Mouse (Mus musculus) monocyte, adult 5-6 weeks (primary cell): ENCODE data around the gene Rhot1. TPM values are rescaled to one million over a fixed set of nuclear protein-coding genes. Genes with fewer than 3 reads are reported as not detected.

Experiments used
- ATAC-seq: fragments of 153-309, 156-312 bp; replicated peaks from 2 replicates; pipeline ENCODE4 v1.8.0; 2017; ENCODE audit warnings: mild to moderate bottlenecking; ENCODE audit not compliant: low TSS enrichment, insufficient number of reproducible peaks, severe bottlenecking, poor library complexity, low FRiP score
- total RNA-seq: library from RNA; stranded (forward); fragments of 200-1000, 200-491, 200-594 nt; gene quantifications from 3 replicates; pipeline ENCODE4 v1.2.3, GENCODE M21; 2017

Gene Rhot1
- total RNA-seq: 48.4 to 57.1 TPM (median 56.2 TPM) in 3 replicates

DNA sequence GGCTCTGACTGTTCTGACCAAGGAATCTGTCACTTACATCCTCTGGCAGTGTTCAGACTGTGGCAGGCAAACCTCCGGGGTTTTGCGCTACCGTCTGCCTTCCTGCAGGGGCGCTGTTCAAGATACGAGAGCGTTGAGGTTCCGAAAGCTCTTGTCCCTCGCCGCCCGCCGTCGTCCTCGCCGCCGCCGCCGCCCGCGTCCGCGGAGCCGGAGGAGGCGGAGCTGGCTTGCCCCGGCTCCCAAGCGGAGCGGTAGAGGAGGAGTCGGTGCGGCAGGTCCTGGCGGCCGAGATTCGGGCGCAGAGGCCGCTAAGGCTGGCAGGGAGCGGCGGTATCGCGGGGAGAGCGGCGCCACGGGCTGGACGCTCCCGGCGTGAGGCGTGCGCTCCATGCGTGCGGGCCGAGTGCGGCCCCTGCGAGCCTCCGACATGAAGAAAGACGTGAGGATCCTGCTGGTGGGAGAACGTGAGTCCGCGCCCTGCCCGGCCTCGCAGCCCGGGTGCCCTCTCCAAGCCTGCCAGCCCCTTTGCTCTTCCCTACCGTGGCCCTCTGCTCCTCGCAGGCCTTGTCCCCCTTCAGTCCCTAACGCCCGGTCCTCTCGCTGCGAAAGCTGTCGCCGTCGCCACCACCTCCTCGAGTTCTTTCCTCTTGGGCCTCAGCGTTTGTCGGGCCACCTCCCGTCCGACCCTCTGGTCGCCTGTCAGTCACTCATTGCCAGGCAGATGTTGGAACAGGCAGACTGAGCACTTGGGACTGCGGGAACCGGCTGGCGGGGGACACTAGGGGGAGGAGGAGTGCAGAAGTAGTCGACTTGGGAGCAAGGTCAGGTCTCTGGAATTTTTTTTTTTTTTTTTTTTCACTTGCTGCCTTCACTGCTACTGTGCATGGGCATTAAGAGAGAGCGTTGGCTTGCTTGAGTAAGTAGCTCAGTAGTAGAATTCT, at the start of gene Rhot1:
Gene Rhot1 (plus strand): TSS at position 160 of the 941 bp plus-strand sequence.
- peak; percentile 97 for ATAC-seq

DNA sequence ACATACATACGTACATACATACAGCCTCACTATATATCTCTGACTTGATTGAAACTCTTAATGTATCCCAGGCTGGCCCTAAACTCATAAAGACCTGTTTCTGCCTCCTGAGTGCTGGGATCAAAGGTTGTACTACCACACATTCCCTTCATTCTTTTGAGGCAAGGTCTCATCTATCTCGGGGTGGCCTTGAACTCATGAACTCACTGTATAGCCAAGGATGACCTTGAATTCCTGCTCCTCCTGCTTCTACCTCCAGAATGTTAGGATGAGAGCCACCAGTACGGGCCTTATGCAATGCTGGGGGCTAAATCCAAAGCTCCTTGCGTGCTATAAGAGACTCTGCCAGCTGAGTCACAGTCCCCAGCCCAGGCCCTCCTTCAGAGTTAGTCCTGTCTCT, 47.8 kb upstream of the Rhot1 start:
- ATAC-seq: no peak

DNA sequence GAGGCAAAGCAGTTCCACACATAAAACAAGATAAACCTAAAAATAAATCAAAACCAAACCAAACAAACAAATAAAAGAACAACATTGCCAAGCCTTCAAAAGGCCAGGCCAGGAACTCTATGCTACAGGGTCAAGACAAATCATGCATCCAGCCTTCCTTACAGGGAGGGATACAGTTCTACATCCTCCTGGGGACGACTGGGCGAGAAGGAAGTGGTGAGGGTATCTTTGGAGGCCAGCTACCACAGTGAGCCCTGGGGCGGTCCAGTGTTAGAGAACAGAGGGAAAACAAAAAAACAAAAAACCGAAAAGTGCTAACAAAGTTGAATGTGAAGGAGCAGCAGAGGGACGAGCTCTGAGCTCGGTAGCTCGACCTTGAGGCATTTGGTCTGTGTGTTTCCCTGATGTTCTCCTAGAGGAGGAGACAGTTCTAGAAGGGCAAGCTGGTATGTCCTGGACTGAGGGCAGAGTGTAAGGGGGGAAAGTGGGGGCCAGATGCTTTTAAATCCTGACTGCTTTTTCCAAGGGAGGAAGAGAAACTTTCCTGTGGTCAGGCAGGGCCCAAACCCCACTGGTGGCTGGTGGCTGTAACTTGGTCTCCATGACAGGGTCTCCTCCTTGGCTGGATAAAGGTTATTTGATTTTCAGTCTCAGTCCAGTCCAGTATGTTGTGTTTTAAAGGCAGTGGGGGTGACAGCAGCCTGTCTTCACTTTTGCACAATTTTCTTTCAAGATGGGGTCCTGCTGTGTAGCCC, 45.3 kb upstream of the Rhot1 start:
- no peak for ATAC-seq

DNA sequence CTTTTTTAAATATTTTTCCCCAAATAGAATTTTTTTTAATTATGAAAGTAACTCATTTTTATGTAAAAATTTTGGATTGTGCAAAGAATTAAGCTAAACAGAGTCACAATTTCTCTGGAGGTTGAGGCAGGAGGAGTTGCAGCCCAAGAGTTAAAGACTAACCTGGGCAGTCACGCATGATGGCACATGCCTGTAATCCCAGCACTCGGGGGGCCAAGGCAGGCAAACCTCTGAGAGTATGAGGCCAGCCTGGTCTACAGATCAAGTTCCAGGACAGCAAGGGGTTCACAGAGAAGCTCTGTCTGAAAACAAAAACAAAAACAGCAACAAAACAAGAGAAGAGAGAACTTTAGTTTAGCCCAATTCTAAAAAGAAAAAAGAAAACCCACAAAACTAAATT, 44.6 kb upstream of the Rhot1 start:
- ATAC-seq: no peak

GRCm38 (mm10) chr11:80168121-80168520, 40.7 kb upstream of the Rhot1 start:
- ATAC-seq: peak; percentile 27; the same call in 1 of the 2 replicates

GRCm38 (mm10) chr11:80168611-80169249, 40.1 kb upstream of the Rhot1 start:
- ATAC-seq: peak; percentile 81

DNA sequence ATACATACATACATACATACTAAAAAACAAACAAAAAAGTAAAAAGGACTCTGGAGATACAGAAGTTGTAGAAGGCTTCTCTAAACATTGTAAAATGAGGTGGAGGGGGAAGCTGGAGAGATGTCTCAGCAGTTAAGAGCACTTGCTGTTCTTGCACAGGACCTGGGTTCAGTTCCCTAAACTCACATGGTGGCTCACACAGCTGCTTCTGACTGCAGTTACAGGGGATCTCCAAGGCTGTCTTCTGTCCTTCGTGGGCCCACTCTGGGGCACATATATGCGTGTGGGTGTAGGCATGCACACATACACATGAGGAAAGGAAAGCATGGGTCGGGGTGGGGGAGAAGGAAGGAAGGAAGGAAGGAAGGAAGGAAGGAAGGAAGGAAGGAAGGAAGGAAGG, 39.2 kb upstream of the Rhot1 start:
- ATAC-seq: peak; percentile 51; the same call in 1 of the 2 replicates

- ATAC-seq: no peak
Measured at GRCm38 (mm10) chr11:80170351-80170750, 38.5 kb upstream of the Rhot1 start.

DNA sequence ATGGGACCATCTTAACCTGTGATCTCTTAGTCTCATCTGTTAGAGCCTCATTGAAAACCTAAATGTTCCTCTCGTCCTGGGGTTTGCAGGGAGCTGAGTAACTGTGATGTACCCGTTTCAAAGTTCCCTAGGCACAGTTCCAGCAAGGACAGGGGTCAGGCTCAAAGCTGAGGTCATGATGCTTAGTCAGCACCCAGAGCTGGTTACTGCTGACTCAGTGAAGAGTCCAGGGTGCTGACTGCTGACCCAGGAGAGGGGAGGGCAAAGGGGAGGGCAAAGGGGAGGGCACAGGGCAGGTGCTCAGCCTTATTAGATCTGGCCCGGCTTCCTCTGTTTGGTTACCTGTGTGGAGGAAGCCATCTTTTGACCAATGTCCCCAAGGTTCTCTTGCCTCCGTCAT, 36.9 kb upstream of the Rhot1 start:
- ATAC-seq: no peak

DNA sequence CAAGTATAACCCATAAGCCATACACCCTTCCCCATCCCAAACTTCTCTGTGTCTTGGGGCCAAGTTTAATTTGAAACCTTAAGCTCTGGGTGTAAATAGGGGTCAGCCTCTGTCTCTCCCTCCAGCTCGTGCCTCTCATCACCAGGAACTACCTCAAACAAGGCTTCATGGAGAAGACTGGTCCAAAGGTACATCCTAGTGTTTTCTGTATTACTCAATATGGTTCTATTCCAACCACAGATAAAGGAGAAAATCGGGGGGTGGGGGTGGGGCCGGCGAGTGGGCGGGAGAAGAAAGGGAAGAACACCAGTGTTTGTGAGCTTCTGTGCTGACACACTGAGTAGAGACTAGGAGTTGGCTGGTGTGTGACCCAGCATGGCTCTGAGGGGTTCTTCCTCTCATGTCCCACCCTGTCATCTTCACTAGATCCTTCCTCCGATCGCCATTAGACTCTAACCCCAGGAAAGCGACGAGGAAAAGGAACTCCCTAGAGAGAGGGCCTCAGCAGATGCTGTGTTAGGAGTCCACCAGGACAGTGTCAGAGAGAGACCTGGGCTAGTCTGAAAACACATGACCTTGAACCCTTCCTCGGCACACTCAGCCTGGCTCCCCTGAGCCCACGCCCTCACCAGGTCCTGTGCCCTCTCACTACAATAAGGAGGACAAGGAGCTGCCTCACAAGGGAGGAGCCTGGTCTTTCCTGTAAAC, 34.7 kb upstream of the Rhot1 start:
- ATAC-seq: no peak

DNA sequence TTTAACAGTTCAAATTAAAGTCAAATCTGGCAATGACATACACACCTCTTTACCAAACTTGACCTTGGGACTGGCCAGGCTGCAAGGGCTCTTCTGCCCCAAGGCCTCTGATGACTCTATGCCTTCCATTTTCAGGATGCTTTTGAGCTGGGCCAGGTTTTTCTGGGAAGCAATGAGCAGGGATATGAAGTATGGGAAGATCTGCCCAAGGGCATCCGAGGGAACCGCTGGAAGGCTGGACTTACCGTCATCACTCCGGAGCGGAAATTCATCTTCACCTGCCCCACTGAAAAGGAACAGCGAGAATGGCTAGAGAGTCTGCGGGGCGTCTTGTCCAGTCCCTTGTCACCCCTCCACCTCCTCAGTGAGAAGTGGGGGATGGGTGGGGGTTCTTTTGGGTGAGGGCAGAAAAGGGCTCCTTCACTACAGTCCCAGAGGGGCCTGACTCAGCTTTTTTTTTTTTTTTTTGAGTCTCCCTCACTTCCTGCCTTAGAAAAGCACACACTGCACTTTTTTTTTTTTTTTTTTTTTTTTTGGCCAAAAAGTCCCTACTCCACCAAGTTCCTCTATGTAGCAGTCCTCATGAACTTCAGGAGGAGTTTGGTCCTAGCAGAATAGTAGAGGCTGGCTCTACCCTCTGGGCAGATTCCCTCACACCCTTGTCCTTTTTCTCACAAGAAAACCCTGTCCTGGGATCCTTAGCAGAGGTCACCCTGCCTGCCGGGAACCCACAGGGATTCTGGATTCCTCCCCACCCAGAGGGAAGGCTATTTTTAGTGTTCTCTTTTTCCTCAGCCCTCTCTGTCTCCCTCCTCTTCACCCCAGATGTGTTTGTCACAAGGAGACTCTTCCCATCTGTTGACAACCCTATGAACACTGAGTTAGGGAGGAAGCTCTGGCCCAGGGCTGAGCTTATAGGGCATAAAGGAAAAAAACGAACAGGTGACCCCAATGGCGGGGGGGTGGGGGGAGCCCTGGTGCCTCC, 31.6 kb upstream of the Rhot1 start:
- ATAC-seq: peak; percentile 47; the same call in 1 of the 2 replicates

- no peak for ATAC-seq
Measured at GRCm38 (mm10) chr11:80178316-80178715, 30.5 kb upstream of the Rhot1 start.

DNA sequence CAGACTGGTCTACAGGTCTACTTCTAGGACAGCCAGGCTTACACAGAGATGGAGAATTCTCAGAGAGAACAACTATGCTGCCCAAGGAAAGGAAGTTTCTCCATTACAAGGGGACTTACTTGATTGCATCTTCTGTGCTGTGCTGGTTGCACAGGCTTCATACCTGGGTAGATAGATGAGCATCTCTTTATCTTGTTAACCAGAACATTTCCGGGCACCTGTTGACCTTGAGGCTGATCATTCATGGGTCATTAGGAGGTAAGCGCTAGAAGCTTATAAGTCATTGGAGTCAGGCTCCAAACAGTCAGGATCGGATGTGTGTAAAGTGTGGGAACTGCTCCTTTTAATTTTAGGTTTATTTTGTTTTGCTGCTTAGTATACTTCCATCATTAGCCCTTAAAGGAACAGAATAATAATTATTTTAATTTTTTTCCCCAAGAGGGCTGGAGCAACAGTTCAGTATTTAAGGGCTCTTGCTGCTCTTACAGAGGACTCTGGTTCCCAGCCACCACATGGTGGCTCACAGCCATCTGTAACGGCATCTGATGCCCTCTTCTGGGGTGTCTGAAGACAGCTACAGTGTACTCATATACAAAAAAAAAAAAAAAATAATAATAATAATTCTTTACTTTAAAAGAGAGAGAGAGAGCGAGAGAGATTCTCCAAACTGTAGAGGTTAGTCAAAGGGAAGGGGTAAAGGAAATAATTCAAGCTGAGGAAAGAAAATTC, 27.6 kb upstream of the Rhot1 start:
- ATAC-seq: no peak

DNA sequence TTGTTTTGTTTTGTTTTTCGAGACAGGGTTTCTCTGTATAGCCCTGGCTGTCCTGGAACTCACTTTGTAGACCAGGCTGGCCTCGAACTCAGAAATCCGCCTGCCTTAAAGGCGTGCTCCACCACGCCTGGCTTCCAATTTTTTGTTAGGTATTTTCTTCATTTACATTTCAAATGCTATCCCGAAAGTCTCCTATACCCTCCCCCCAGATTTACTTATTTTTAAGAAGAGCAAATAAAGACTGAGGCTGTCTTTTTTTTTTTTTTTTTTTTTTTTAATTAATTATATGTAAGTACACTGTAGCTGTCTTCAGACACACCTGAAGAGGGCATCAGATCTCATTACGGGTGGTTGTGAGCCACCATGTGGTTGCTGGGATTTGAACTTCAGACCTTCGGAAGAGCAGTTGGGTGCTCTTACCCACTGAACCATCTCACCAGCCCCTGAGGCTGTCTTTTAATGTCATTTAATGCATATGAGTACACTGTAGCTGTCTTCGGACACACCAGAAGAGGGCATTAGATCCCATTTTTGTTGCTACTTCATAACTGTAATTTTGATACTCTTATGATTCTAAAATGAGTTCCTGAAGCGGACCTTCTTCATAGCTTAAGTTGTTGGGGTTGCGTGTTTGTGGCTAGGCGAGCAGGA, 25.6 kb upstream of the Rhot1 start:
- ATAC-seq: peak; percentile 29; the same call in 1 of the 2 replicates

DNA sequence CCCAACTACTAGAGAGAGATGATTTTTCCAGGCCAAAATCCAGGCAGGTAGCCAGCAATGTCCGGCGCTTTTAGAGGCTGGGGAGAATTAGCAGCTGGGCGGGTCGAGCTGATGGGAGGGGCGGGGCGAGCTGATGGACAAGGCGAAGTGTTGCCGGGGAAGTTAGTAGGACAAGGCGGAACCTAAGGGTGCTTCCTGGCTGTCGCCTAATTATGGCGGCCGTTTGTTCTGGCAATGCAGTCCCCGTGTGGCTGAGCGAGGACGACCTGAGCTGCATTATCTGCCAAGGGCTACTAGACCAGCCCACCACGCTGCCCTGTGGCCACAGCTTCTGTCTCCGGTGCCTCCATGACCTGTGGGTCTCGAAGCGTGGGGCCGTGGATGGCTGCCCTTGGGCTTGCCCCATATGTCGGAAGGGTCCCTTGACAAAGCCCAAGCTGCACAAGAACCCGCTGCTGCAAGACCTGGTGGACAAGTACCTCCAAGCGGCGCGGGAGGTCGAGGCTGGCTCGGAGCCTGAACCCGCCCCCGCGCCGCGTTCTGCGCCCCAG, 25.0 kb upstream of the Rhot1 start, which contains the start of gene Rnf135:
Gene Rnf135 (plus strand): TSS at position 147 of the 551 bp plus-strand sequence.
- ATAC-seq: peak; percentile 99

GRCm38 (mm10) chr11:80184531-80185071, 24.2 kb upstream of the Rhot1 start:
- ATAC-seq: no peak
